Comparison of ENCODE assay signal across 8 mouse cellular contexts in genomic region chr12:69168461-69169106, GRCm38 (mm10). TPM values are rescaled to one million over a fixed set of nuclear protein-coding genes. Genes with fewer than 3 reads are reported as not detected.
DNase-seq lines count a peak whose midpoint lies in the region; ATAC-seq and TF ChIP-seq lines count a peak whose summit lies in the region.

TSS of gene Lrr1 (plus strand) at chr12:69168814.

- in situ Hi-C loops in CH12.LX (cut with MboI; ENCODE audit: low pct_ligation_motif_present, low pct_unique_long_range_greater_than_20kb, low sequenced_read_pairs), result no loop called here

- TF ChIP-seq POLR2A in CH12.LX (IDR thresholded peaks at IDR 0.05; ENCODE audit: low read depth, low read length), result peak; percentile 87

- peak within 1 kb of the TSS; percentile 73 to 94 (median 88) for H3K4me3 ChIP-seq in CH12.LX (replicated peaks in 1 of 3; ENCODE audit: low read depth in 2 of 3, low read length in 2 of 3, poor library complexity in 1 of 3)
- H3K4me3 ChIP-seq in forebrain, embryonic 11.5 days (ENCODE audit: low read depth, low read length), result peak within 1 kb of the TSS; percentile 82
- H3K4me3 ChIP-seq in heart, embryonic 16.5 days (ENCODE audit: low read length), result peak within 1 kb of the TSS; percentile 62
- peak within 1 kb of the TSS; percentile 77 to 92 for H3K4me3 ChIP-seq in liver, embryonic 14.5 days (ENCODE audit: insufficient read depth in 1 of 2, low read depth in 2 of 2, low read length in 2 of 2)
- peak within 1 kb of the TSS; percentile 94 for H3K4me3 ChIP-seq in stomach, embryonic 15.5 days (replicated peaks)

- no peaks in the 10 kb centered on the region for H3K9me3 ChIP-seq in CH12.LX (replicated peaks; ENCODE audit: low read length)
- no peaks in the 10 kb centered on the region for H3K9me3 ChIP-seq in forebrain, embryonic 11.5 days (ENCODE audit: control insufficient read depth, low read length)
- H3K9me3 ChIP-seq in heart, embryonic 16.5 days (replicated peaks; ENCODE audit: control insufficient read depth, low read length), result no peaks in the 10 kb centered on the region
- H3K9me3 ChIP-seq in liver, embryonic 14.5 days (ENCODE audit: control insufficient read depth, low read length), result no peaks in the 10 kb centered on the region
- H3K9me3 ChIP-seq in stomach, embryonic 15.5 days, result no peaks in the 10 kb centered on the region

- H3K4me1 ChIP-seq in CH12.LX (ENCODE audit: control insufficient read depth in 1 of 2, insufficient read depth in 2 of 2), result peaks cover 3 to 20% of the 10 kb centered on the region in 2 experiments
- H3K4me1 ChIP-seq in forebrain, embryonic 11.5 days (replicated peaks; ENCODE audit: control insufficient read depth, insufficient read depth, low read length), result no peaks in the 10 kb centered on the region; the same call in 1 of the 2 replicates
- peaks cover 14% of the 10 kb centered on the region for H3K4me1 ChIP-seq in heart, embryonic 16.5 days (ENCODE audit: control insufficient read depth, insufficient read depth, low read length)
- peaks cover 12 to 18% of the 10 kb centered on the region in 2 experiments for H3K4me1 ChIP-seq in liver, embryonic 14.5 days (replicated peaks; ENCODE audit: control insufficient read depth in 2 of 2, insufficient read depth in 2 of 2, low read length in 1 of 2)
- H3K4me1 ChIP-seq in stomach, embryonic 15.5 days, result no peaks in the 10 kb centered on the region

- peaks cover 3 to 15% of the 10 kb centered on the region in 2 experiments for H3K36me3 ChIP-seq in CH12.LX (replicated peaks in 1 of 2; ENCODE audit: control insufficient read depth in 1 of 2, insufficient read depth in 1 of 2, low read length in 1 of 2)
- H3K36me3 ChIP-seq in forebrain, embryonic 11.5 days (ENCODE audit: control insufficient read depth, insufficient read depth, low read length), result no peaks in the 10 kb centered on the region
- peaks cover 8% of the 10 kb centered on the region for H3K36me3 ChIP-seq in heart, embryonic 16.5 days (ENCODE audit: control insufficient read depth, insufficient read depth)
- peaks cover 12% of the 10 kb centered on the region for H3K36me3 ChIP-seq in liver, embryonic 14.5 days (replicated peaks; ENCODE audit: control insufficient read depth, insufficient read depth, low read depth)
- H3K36me3 ChIP-seq in stomach, embryonic 15.5 days, result no peaks in the 10 kb centered on the region

- peaks cover 2% of the 10 kb centered on the region for H3K27me3 ChIP-seq in CH12.LX (replicated peaks)
- H3K27me3 ChIP-seq in forebrain, embryonic 11.5 days (ENCODE audit: control insufficient read depth, insufficient read depth, low read length), result no peaks in the 10 kb centered on the region
- H3K27me3 ChIP-seq in heart, embryonic 16.5 days (ENCODE audit: control insufficient read depth, insufficient read depth, low read length), result no peaks in the 10 kb centered on the region
- H3K27me3 ChIP-seq in liver, embryonic 14.5 days (ENCODE audit: control insufficient read depth, insufficient read depth, low read length), result no peaks in the 10 kb centered on the region
- H3K27me3 ChIP-seq in stomach, embryonic 15.5 days (replicated peaks), result no peaks in the 10 kb centered on the region

- under 1% methylated on average over 40 of the region's 40 CpGs for WGBS in forebrain, embryonic 11.5 days
- WGBS in heart, embryonic 16.5 days, result under 1% methylated on average over 40 of the region's 40 CpGs
- under 1% methylated on average over 40 of the region's 40 CpGs for WGBS in liver, embryonic 14.5 days (ENCODE audit: insufficient replicate concordance)
- WGBS in stomach, embryonic 15.5 days, result under 1% methylated on average over 40 of the region's 40 CpGs

- TF ChIP-seq RAD21 in CH12.LX (IDR thresholded peaks at IDR 0.05; ENCODE audit: low read depth, low read length), result no peak

- peak; percentile 73 for DNase-seq in CH12.LX (ENCODE audit: extremely low read depth)
- peak; percentile 69 for DNase-seq in c-Kit-positive CD71-positive TER-119-negative erythroid progenitor cells, embryonic 14.5 days (ENCODE audit: low read depth)
- DNase-seq in forebrain, embryonic 11.5 days (ENCODE audit: low spot score), result peak; percentile 90
- DNase-seq in kidney, postnatal 25 days, result peak; percentile 89 to 91
- peak; percentile 67 to 75 (median 71) for DNase-seq in liver, embryonic 14.5 days (ENCODE audit: low read depth in 3 of 3, low spot score in 3 of 3)
- peak; percentile 91 for DNase-seq in neural tube, embryonic 10.5 days (ENCODE audit: extremely low spot score, low spot score)

- dilution Hi-C loops in CH12.LX (cut with MboI; ENCODE audit: extremely low pct_ligation_motif_present, extremely low pct_unique_long_range_greater_than_20kb, low sequenced_read_pairs), result no loop called here

- peak within 1 kb of the TSS; percentile 90 for H3K9ac ChIP-seq in CH12.LX (ENCODE audit: insufficient read depth, low read depth)
- H3K9ac ChIP-seq in forebrain, embryonic 11.5 days (ENCODE audit: low read length), result peak within 1 kb of the TSS; percentile 71
- H3K9ac ChIP-seq in heart, embryonic 16.5 days (ENCODE audit: low read length), result peak within 1 kb of the TSS; percentile 73
- H3K9ac ChIP-seq in liver, embryonic 14.5 days (replicated peaks), result peak within 1 kb of the TSS; percentile 84
- peak within 1 kb of the TSS; percentile 55 for H3K9ac ChIP-seq in stomach, embryonic 15.5 days

- no peak for TF ChIP-seq EP300 in CH12.LX (IDR thresholded peaks at IDR 0.05; ENCODE audit: low read length)
- TF ChIP-seq EP300 in liver, embryonic 14.5 days (IDR thresholded peaks at IDR 0.05; ENCODE audit: low read depth), result peak; percentile 79

- peaks cover 18% of the 10 kb centered on the region for H3K79me2 ChIP-seq in CH12.LX (replicated peaks; ENCODE audit: control insufficient read depth, extremely low read depth, insufficient read depth, poor library complexity, severe bottlenecking)

- no peak within 1 kb of the TSS for H3K27ac ChIP-seq in CH12.LX (ENCODE audit: insufficient read depth, low read depth)
- H3K27ac ChIP-seq in forebrain, embryonic 11.5 days (ENCODE audit: low read depth, low read length), result peak within 1 kb of the TSS; percentile 59; the same call in 1 of the 2 replicates
- peak within 1 kb of the TSS; percentile 62 for H3K27ac ChIP-seq in heart, embryonic 16.5 days (ENCODE audit: low read length)
- H3K27ac ChIP-seq in liver, embryonic 14.5 days, result peak within 1 kb of the TSS; percentile 61
- H3K27ac ChIP-seq in stomach, embryonic 15.5 days, result peak within 1 kb of the TSS; percentile 77; the same call in 1 of the 2 replicates

- ATAC-seq in forebrain, embryonic 11.5 days (replicated peaks; ENCODE audit: low FRiP score), result peak; percentile 94
- ATAC-seq in heart, embryonic 16.5 days (replicated peaks; ENCODE audit: extremely low read depth, insufficient read depth, low FRiP score), result peak; percentile 90
- peak; percentile 92 for ATAC-seq in liver, embryonic 14.5 days (ENCODE audit: insufficient read depth)
- peak; percentile 87 for ATAC-seq in stomach, embryonic 15.5 days (ENCODE audit: insufficient read depth, low FRiP score, low read depth)

- TF ChIP-seq CTCF in CH12.LX (conservative IDR thresholded peaks at IDR 0.05 in 1 of 2, IDR thresholded peaks at IDR 0.05 in 1 of 2; ENCODE audit: low read depth in 2 of 2, low read length in 2 of 2), result peak in 1 of 2 experiments; percentile 18; a peak in 1 of 4 replicates
- TF ChIP-seq CTCF in liver, embryonic 14.5 days (IDR thresholded peaks at IDR 0.05; ENCODE audit: low read depth), result peak; percentile 44

- H3K4me2 ChIP-seq in CH12.LX (ENCODE audit: insufficient read depth, low read depth, poor library complexity, severe bottlenecking), result peak within 1 kb of the TSS; percentile 79
- peak within 1 kb of the TSS; percentile 86 for H3K4me2 ChIP-seq in forebrain, embryonic 11.5 days (ENCODE audit: low read depth, low read length, severe bottlenecking)
- H3K4me2 ChIP-seq in heart, embryonic 16.5 days (ENCODE audit: low read depth, low read length), result peak within 1 kb of the TSS; percentile 72
- peak within 1 kb of the TSS; percentile 81 for H3K4me2 ChIP-seq in liver, embryonic 14.5 days (ENCODE audit: low read depth)
- peak within 1 kb of the TSS; percentile 86 for H3K4me2 ChIP-seq in stomach, embryonic 15.5 days

TF ChIP-seq in CH12.LX, 34 proteins besides CTCF, POLR2A, EP300 and RAD21:
- TF ChIP-seq MXI1 (IDR thresholded peaks at IDR 0.05; ENCODE audit: low read depth, low read length) (peak; percentile 73), IRF4 (IDR thresholded peaks at IDR 0.05; ENCODE audit: low read depth, low read length) (no peak), E2F4 (IDR thresholded peaks at IDR 0.05; ENCODE audit: insufficient replicate concordance, low read depth, low read length) (peak; percentile 81; the same call in 1 of the 2 replicates), UBTF (IDR thresholded peaks at IDR 0.05; ENCODE audit: low read depth, low read length) (no peak), KAT2A (IDR thresholded peaks at IDR 0.05; ENCODE audit: insufficient replicate concordance, low read length) (peak; percentile 49; the same call in 1 of the 2 replicates), HCFC1 (IDR thresholded peaks at IDR 0.05; ENCODE audit: low read depth, low read length) (peak; percentile 79), TBP (conservative IDR thresholded peaks at IDR 0.05; ENCODE audit: low read depth, low read length) (peak; percentile 75; the same call in 1 of the 2 replicates), CHD2 (IDR thresholded peaks at IDR 0.05; ENCODE audit: low read length) (no peak), NELFE (IDR thresholded peaks at IDR 0.05; ENCODE audit: low read depth, low read length) (peak; percentile 27; the same call in 1 of the 2 replicates), MAX (IDR thresholded peaks at IDR 0.05; ENCODE audit: low read length) (peak; percentile 100), MAFK (IDR thresholded peaks at IDR 0.05; ENCODE audit: insufficient replicate concordance, low read length) (no peak), USF2 (conservative IDR thresholded peaks at IDR 0.05; ENCODE audit: low read depth, low read length) (no peak), JUND (conservative IDR thresholded peaks at IDR 0.05; ENCODE audit: low read depth, low read length) (no peak), ELF1 (IDR thresholded peaks at IDR 0.05; ENCODE audit: low read depth, low read length) (no peak), SIN3A (IDR thresholded peaks at IDR 0.05; ENCODE audit: low read length) (peak; percentile 94), RCOR1 (conservative IDR thresholded peaks at IDR 0.05; ENCODE audit: low read depth, low read length) (no peak)

RNA-seq across cellular contexts. Expression of gene Lrr1, which starts in this region (rescaled TPM):
- total RNA-seq in CH12.LX (2012; rRNA removed) (9.1 and 9.2 TPM in 2 replicates), CH12.LX (2014; rRNA removed) (33.6 and 35.0 TPM in 2 replicates)
- 23.8 and 24.6 TPM in 2 replicates for polyA plus RNA-seq in CH12.LX (2012; ENCODE audit: insufficient read length, low read depth)
- 33.8 and 38.4 TPM in 2 replicates for polyA plus RNA-seq in forebrain, embryonic 11.5 days (2014; fragmentation: Nextera tagmentation; extraction: Ambion mirVana)
- 13.5 and 14.0 TPM in 2 replicates for polyA plus RNA-seq in heart, embryonic 16.5 days (2015; fragmentation: Nextera tagmentation; extraction: Ambion mirVana)
- polyA plus RNA-seq in liver, embryonic 14.5 days (2012; rRNA removed), result 8.9 and 11.1 TPM in 2 replicates
- polyA plus RNA-seq in liver, embryonic 14.5 days (2014; fragmentation: Nextera tagmentation; extraction: Ambion mirVana), result 21.3 and 22.9 TPM in 2 replicates
- 19.3 and 19.9 TPM in 2 replicates for polyA plus RNA-seq in stomach, embryonic 15.5 days (2015; fragmentation: Nextera tagmentation; extraction: Ambion mirVana)
